Mouse (Mus musculus) inflammation-experienced regulatory T-cells, adult 6 months (primary cell): ENCODE data around the gene Mctp2. TPM values are rescaled to one million over a fixed set of nuclear protein-coding genes. Genes with fewer than 3 reads are reported as not detected.

Experiments
- ATAC-seq: one replicate; pipeline ENCODE4 v1.8.0; 2017
- polyA plus RNA-seq, 3 experiments: library from polyadenylated mRNA; unstranded; fragments of 100-300 nt; shearing (Covaris generic); gene quantifications; one replicate each; pipeline ENCODE4 v1.2.1; 2017

Mctp2 gene
- polyA plus RNA-seq = 1 to 10 TPM; 3.2 to 7.3 (median 5.4) TPM

GRCm38 (mm10) chr7:72306382-72306841 lies at the start of gene Mctp2:
Mctp2 (minus strand) TSS chr7:72306608.
- ATAC-seq = peak; percentile 91

DNA sequence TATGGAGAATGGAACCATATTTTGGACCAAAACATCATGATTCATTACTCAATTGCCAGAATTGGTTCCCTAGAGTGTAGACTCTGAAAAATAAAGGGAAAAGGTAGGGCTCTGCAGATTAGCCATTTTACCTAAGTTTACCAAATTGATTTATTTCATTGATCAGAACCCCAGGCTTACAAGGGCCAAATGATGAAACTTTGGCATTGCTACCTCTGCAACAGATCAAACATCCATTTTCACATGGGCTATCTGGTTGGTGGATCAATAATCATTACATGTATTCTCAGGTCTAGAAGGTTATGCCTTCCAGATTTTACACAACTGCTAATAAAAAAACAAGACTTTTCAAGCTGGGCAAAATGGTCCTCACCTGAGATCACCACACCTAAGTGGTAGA lies 39.5 kb upstream of the Mctp2 start:
- no peak for ATAC-seq

- ATAC-seq = no peak
Measured at GRCm38 (mm10) chr7:72343751-72344150, 37.3 kb upstream of the Mctp2 start.

- ATAC-seq = no peak
Measured at GRCm38 (mm10) chr7:72342822-72343221, 36.4 kb upstream of the Mctp2 start.

GRCm38 (mm10) chr7:72325961-72326360 lies 19.6 kb upstream of the Mctp2 start:
- ATAC-seq = no peak

GRCm38 (mm10) chr7:72320906-72321305 lies 14.5 kb upstream of the Mctp2 start:
- no peak for ATAC-seq

DNA sequence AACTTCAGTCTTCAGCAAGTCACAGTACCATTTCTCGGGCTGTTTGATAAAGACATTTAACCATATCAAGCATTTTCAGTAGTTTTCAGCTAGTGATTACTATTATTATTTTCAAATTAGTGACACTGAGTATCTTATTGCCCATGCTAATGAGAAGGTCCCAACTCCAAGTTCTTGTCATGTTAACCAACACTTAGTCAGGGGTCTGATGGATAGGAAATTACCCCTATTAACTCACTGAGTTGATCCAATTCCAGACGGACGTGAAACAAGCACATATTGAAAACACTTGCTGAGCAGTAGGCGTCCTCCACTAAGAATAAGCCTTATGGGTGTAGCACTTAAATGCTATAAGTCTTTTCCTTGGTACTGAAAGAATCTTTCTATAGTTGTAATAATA lies 14.0 kb upstream of the Mctp2 start:
- no peak for ATAC-seq

GRCm38 (mm10) chr7:72314395-72315060 lies 8.1 kb upstream of the Mctp2 start:
- ATAC-seq = peak; percentile 78

DNA sequence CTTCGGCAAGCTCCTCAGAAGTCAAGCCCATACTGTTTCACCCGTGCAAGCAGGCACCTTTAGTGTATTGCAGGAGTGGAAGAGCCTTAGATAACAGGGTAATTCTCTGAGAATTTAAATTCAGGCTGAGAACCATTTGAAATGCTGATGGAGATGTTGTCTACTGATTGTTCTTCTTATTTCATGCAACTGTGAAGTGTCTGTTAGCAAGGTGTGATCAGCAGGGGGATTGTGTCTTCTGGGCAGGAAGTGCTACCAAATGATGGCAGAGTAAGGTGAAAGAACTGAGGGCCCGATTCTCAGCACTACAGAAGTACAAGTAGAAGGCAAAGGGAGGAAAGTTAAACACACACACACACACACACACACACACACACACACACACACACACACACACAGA lies 7.5 kb upstream of the Mctp2 start:
- ATAC-seq = no peak

DNA sequence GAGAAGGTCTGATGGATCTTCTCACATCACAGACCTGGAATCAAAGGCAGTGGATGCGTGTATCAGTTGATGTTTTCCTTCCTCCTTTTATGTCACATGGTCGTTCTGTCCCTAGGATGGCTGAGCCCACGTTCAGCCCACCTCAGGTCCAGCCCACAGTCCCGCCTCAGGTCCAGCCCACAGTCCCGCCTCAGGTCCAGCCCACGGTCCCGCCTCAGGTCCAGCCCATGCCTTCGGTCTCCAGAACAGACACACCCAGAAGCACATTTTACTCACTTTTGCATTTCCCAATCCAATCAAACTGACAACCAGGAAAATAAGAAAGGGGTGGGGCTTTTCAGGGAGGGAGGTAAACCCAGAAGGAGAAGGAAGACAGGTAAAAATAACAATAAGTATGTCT lies 5.2 kb upstream of the Mctp2 start:
- no peak for ATAC-seq

DNA sequence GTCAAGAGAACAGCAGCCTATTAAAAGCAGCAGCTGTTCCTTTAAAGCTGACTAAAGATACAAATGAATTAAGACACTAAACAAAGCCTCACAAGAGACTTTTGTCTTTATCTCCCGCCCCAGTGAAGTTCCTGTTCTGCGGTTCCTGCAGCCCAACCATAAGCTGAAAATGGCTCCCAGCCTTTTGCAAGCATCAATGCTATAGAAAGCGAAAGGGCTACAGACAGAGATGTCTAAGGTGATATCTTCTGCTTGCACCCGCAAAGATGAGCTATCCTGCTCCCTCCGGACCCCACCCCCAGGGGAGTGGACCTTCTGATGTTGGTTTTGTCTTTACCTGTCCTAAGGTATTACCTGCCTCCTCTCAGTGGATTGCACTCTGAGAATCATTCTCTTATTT lies 1.7 kb upstream of the Mctp2 start:
- ATAC-seq = peak; percentile 48

DNA sequence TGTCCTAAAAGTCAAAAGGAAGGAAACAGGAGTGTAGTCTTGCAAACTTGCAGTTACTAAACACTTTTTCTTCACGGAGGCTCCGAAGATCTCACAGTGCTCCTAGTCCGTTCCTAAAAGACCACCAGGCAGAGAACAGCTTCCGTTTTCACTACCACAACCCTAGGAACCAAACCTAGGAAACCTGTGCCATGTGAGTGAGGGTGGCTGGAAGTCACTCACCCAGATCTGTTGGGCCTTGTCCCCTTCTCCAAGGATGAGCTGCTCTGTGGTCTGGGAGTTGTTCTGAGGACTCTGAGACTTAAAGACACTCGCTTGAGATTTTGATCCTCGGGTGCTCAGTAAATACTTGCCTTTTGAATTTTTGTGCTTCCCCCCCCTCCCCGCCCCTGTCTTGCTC lies 439 bp upstream of the Mctp2 start:
- ATAC-seq = peak; percentile 2

- ATAC-seq = peak; percentile 4
Measured at GRCm38 (mm10) chr7:72305971-72306370, 437 bp downstream of the Mctp2 start.

GRCm38 (mm10) chr7:72301667-72302066 lies 4.7 kb downstream of the Mctp2 start:
- no peak for ATAC-seq

DNA sequence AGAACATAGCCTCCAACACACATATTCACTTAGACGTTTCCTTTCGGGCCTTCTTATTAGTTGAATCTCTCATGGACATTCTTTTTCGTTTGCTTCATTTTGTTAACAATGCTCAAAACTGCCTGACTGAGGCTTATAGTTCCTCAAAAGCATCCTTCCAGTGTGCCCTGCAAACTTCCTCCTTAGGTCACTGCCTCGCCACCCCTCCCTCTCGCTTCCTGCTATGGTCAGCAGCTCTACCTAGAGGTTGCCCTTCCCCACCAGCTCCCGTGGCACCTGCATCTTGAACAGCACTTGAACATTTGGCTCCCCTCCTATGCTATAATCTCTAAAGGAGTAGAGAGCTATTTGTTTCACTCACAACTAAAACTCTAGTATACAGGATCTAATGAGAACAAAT lies 6.7 kb downstream of the Mctp2 start:
- no peak for ATAC-seq

DNA sequence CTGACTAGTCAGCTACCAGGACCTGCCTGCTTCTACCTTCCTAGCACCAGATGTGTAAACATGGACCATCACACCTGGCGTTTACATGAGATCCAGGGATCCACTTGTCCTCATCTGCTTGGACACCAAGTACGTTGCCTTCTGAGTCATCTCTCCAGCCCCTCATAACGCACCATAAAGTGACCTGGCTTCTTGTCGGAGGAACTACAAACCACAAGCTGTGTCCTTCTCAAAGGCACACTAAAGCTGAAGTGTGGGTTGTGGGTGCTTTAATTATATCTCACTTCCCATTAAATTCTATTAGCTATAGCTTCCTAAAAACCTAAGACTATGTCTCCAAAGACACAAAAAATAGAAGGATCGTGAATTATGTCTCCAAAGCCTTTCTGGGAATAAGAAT lies 9.4 kb downstream of the Mctp2 start:
- ATAC-seq = no peak

DNA sequence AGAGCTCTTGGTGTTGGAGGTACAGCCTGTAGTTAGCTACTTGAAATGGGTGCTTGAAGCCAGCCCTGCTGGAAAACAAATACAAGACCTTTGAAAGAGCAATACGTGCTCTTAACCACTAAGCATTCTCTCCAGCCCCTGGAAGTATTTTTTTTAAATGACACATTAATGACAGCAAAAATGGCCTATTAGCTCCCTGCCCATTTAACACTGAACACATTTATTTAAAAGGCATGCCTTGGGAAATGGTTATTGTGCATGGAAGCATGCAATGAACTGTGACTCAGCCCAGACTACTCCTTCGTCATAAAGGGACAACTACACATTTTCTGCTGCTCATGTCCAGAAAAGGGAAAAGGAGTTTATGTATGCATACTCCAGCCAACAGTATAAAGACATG lies 10.2 kb downstream of the Mctp2 start:
- no peak for ATAC-seq

- ATAC-seq = no peak
Measured at GRCm38 (mm10) chr7:72294886-72295285, 11.5 kb downstream of the Mctp2 start.

DNA sequence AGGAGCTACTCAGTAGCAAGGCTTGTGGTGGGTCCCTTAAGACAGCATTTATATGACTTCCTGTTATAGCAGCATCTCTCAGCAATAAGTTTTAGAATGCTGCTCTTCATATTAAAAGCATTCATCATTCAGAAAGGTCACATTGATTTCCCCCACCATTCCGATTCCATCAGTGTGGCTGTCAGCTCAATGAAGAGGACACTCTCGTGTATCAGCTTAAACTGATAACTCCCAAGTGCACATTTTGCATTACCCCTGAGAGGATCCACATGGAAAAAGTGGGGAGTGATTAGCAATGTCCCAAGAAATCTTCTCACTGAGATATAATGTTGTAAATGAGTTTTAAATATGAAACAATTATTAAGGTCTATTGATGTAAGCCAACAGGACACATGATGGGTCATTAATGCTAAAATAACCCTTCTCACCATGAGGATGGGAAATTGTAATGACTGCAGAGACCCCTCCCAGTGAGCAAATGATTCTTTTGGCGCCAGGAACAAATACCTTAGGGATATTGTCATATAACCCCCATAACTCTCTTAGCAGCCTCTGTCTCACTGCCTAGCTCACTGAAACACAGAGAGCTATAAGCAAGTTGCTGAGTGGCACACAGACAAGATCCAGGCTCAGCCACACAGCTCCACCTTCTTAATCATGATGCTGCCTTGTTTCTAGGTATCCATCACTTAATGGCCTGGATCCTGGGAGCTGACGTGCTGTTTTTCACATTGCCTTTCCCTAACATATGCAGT lies 12.4 kb downstream of the Mctp2 start:
- no peak for ATAC-seq

GRCm38 (mm10) chr7:72292232-72292913 lies 14.0 kb downstream of the Mctp2 start:
- no peak for ATAC-seq

- ATAC-seq = no peak
Measured at GRCm38 (mm10) chr7:72280721-72281120, 25.7 kb downstream of the Mctp2 start.

GRCm38 (mm10) chr7:72278412-72278811 lies 28.0 kb downstream of the Mctp2 start:
- ATAC-seq = no peak

DNA sequence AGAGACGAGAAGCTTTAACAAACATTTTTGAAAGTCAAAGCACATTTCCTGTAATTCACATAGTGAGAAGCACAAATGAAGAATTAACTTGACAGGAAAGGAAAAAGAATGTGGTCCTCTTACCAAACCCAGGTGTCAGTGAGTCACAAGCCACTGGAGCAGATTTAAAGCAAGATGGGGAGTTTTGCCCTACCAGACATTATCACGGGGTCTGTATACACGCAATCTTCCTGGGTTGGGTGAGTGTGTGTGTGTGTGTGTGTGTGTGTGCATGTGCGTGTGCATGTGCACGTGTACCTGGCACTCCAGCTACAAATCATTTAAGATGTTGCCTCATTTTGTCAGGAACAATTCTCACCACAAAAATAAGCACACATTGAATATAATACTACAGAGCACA lies 30.9 kb downstream of the Mctp2 start:
- ATAC-seq = peak; percentile 80

DNA sequence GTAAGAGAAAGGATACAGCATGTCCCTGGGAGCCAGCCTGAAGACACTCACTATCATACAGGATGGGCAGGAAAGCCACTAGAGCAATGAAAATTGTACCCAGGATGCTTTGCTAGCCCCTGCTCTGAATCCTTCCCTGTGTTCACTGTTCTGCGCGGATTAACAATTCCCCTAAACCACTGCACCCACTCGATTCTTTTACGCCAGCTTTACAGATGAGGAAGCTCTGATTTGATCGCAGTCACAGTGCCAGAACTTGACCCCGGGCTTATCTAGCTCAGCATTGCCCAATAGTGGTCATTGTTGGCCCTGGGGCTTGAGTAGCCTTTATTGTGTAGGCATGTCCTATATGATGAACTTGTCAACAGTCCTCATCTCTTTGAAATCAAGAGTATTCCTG lies 34.9 kb downstream of the Mctp2 start:
- no peak for ATAC-seq
